Mouse (Mus musculus) C2C12 (cell line): ENCODE data around the gene Slc15a2.

Source experiments
- CTCF ChIP-seq: IDR thresholded peaks from one replicate; pipeline ENCODE4 v1.5.1; 2011; ENCODE audit not compliant: control insufficient read depth, insufficient read depth, insufficient read length
- MAX ChIP-seq: IDR thresholded peaks from one replicate; pipeline ENCODE4 v1.6.1; 2011; ENCODE audit warnings: mild to moderate bottlenecking, control low read depth
- USF1 ChIP-seq: IDR thresholded peaks from one replicate; pipeline ENCODE4 v1.6.1; 2011; ENCODE audit warnings: low read depth, mild to moderate bottlenecking, control low read depth, moderate library complexity

DNA sequence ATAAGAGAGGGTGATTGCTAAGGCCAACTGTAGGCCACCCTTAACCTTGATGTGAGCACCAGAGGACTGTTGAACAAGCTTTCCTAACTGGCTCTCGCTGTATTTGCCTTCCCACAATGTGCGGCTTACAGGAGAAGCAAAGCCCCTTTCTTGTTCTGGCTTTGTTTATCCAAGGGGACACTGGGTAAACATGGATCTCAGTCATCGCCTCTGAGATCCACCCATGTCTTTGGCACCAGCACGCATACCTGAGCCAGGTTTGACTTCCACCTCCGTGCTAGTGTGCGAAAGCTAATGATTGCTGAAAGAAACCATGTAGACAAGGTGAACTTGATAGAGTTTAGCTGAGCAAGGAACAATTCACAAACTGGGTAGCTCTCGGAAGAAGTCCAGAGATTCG lies 41.2 kb downstream of the Slc15a2 start:
- TF ChIP-seq MAX (no peak), USF1 (no peak), CTCF (no peak)
